Mouse (Mus musculus) E14TG2a.4 (cell line): ENCODE data around the gene Adrb1.

Source experiments
- CTCF ChIP-seq: conservative IDR thresholded peaks from 2 replicates; pipeline ENCODE4 v1.5.1; 2014; ENCODE audit warnings: low read length
- POU5F1 ChIP-seq: IDR thresholded peaks from 2 replicates; pipeline ENCODE4 v1.6.1; 2014; ENCODE audit warnings: low read length, borderline replicate concordance

DNA sequence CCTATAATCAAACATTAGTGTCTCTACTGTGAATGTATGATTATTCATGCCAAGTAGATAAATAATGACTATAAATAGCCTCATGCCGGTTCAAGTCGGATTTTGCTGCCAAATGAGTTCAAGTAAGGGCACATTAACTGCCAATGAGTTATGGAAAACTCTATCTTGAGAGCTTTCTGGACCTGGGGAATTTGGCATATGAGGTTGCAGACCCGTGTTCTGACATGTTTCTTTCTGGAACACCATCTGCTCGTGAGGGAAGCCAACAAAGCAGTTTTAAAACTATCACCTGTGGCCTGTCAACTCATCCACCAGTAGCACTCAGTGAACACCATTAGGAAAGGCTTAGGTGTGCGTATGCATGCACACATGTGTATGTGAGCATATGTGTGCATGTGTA, 14.3 kb downstream of the Adrb1 start:
- no peak for TF ChIP-seq CTCF
- TF ChIP-seq POU5F1: no peak
